Mouse (Mus musculus) liver, embryonic 16.5 days (tissue): ENCODE data around the gene Gm4737. TPM values are rescaled to one million over a fixed set of nuclear protein-coding genes. Genes with fewer than 3 reads are reported as not detected.

Experiments used
- ATAC-seq: fragments of 200-750 bp; cut with Nextera tagmentation; 2 replicates; pipeline ENCODE4 v1.8.0; 2017; ENCODE audit warnings: low read depth, mild to moderate bottlenecking, moderate number of reproducible peaks, moderate library complexity
- H3K27ac ChIP-seq: fragments of 300-500 bp; sonication (generic); 2 replicates; pipeline ENCODE4 v1.5.1; 2014; ENCODE audit warnings: mild to moderate bottlenecking, low read length
- H3K27me3 ChIP-seq: fragments of 300-500 bp; sonication (generic); 2 replicates; pipeline ENCODE4 v1.6.1; 2014; ENCODE audit warnings: low read depth, low read length, mixed read lengths; ENCODE audit not compliant: control insufficient read depth, insufficient read depth
- H3K36me3 ChIP-seq: fragments of 300-500 bp; sonication (generic); 2 replicates; pipeline ENCODE4 v1.6.1; 2014; ENCODE audit warnings: mild to moderate bottlenecking; ENCODE audit not compliant: control insufficient read depth, insufficient read depth
- H3K4me1 ChIP-seq: fragments of 300-500 bp; sonication (generic); 2 replicates; pipeline ENCODE4 v1.6.1; 2014; ENCODE audit warnings: low read depth, low read length, mixed read lengths; ENCODE audit not compliant: control insufficient read depth
- H3K4me2 ChIP-seq: fragments of 300-500 bp; sonication (generic); 2 replicates; pipeline ENCODE4 v1.6.1; 2014; ENCODE audit warnings: low read depth, low read length, mixed read lengths
- H3K4me3 ChIP-seq: fragments of 300-500 bp; sonication (generic); 2 replicates; pipeline ENCODE4 v1.5.1; 2014; ENCODE audit warnings: low read depth, mild to moderate bottlenecking, low read length
- H3K9ac ChIP-seq: fragments of 300-500 bp; sonication (generic); 2 replicates; pipeline ENCODE4 v1.6.1; 2014; ENCODE audit warnings: low read depth, low read length
- H3K9me3 ChIP-seq: fragments of 300-500 bp; sonication (generic); replicated peaks from 2 replicates; pipeline ENCODE4 v1.6.1; 2016; ENCODE audit warnings: low read length; ENCODE audit not compliant: control insufficient read depth
- WGBS: fragments of 180-500 bp; shearing (Covaris S2); extraction: QIAGEN DNeasy Blood & Tissue Kit; methylation state at CpG from one replicate; pipeline ENCODE4 v1.1.7; 2014; ENCODE audit not compliant: insufficient replicate concordance; 5-methylcytosine and 5-hydroxymethylcytosine counted together
- polyA plus RNA-seq: library from polyadenylated mRNA; unstranded; fragments of >200 nt; fragmentation: Nextera tagmentation; extraction: Ambion mirVana; gene quantifications from 2 replicates; pipeline ENCODE4 v1.2.1, GENCODE M21; 2015

Gene Gm4737
- polyA plus RNA-seq, 1 experiment from 2014 or later: 2.3 TPM

DNA sequence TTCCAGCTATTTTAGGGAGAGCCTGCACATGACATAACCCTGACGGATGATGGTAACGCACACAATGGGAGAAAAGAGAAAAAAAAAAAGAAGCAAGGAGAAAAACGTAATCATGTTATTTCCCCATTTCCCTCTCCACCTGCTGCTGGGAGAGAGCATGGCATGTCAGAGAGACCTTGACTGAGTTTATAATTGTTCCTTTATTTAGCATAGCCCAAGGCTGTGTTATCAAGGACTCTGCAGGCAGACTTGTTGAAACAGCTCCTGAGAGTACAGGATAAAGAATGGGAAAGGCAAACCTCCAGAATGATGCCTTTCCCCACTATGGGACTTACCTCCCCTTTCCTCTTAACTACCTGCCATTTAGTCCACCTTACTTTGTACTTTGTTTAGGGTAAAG, 7.9 kb downstream of the Gm4737 start:
- Histone ChIP-seq H3K9ac (no peak overlapping the region), H3K4me2 (no peak overlapping the region), H3K27me3 (no peaks in the 10 kb centered on the region), H3K27ac (no peak overlapping the region), H3K9me3 (no peaks in the 10 kb centered on the region), H3K4me3 (no peak overlapping the region), H3K36me3 (no peaks in the 10 kb centered on the region), H3K4me1 (no peaks in the 10 kb centered on the region)
- ATAC-seq: no peak
- 55% methylated on average over 3 of the region's 3 CpGs for WGBS

DNA sequence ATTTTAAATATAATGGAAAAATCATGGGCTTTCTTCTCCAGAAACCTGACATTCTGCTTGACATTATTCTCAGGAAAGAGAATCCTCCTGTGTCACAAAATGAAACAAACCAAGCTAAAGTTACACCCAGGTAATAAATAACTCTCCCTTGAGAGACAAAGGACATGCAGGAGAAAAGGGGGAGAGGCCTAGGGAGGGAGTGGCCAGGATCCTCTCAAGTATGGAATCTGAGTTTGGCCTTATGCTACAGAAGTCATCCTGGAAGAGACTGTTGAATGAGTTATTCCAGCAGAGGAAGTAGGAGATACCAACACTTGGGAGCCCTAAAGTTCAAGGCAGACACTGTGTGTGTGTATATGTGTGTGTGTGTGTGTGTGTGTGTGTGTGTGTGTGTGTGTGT, 32.6 kb downstream of the Gm4737 start:
- no peak for ATAC-seq
- Histone ChIP-seq H3K9me3 (no peaks in the 10 kb centered on the region), H3K27me3 (no peaks in the 10 kb centered on the region), H3K4me2 (no peak overlapping the region), H3K27ac (no peak overlapping the region), H3K4me1 (no peaks in the 10 kb centered on the region), H3K4me3 (no peak overlapping the region), H3K36me3 (no peaks in the 10 kb centered on the region), H3K9ac (no peak overlapping the region)

DNA sequence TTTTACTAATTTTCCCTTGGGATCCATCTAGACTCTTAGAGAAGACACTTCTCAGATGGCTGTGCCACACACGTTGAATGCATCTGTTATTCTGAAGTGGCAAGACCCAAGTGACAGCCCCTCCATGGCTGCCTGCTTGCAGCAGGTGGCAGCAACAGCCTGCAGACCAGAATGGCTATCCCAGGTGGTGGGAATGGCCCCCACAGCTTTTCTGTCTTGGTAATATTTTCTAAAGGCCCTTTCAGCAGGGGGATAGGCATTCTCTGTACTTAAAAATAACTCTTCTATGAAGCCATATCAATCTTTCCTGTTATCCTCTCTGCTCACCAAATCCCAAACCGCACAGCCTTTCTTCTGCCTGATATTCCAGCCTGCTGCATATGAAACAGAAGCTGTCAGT, 33.5 kb downstream of the Gm4737 start:
- Histone ChIP-seq H3K4me2 (no peak overlapping the region), H3K9me3 (no peaks in the 10 kb centered on the region), H3K36me3 (no peaks in the 10 kb centered on the region), H3K27ac (no peak overlapping the region), H3K27me3 (no peaks in the 10 kb centered on the region), H3K4me1 (no peaks in the 10 kb centered on the region), H3K9ac (no peak overlapping the region), H3K4me3 (no peak overlapping the region)
- ATAC-seq: no peak
- 45% methylated on average over 2 of the region's 2 CpGs for WGBS

DNA sequence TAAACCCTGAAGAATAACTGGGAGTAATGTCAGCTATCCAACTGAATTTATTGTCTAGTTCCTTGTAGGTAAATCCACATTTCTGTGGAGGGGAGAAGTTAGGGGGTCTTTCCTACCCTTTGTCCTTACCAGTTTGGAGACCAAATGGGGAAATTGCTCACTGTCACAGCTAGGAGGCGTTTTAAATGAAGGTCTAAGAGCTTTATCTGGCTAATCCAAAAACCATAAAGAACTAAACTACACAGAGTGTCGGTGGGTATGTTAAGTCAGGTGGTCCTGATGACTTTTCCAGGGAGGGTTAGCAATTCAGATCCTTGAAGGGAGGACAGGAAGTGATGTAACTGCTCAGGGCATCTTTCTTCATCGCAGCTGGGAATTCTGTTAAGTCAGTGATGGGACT, 34.3 kb downstream of the Gm4737 start:
- H3K4me2 ChIP-seq: no peak overlapping the region
- H3K27ac ChIP-seq: no peak overlapping the region
- H3K9me3 ChIP-seq: no peaks in the 10 kb centered on the region
- no peak for ATAC-seq
- H3K4me1 ChIP-seq: no peaks in the 10 kb centered on the region
- 34% methylated on average over 3 of the region's 3 CpGs for WGBS
- H3K4me3 ChIP-seq: no peak overlapping the region
- H3K27me3 ChIP-seq: no peaks in the 10 kb centered on the region
- no peaks in the 10 kb centered on the region for H3K36me3 ChIP-seq
- H3K9ac ChIP-seq: no peak overlapping the region

DNA sequence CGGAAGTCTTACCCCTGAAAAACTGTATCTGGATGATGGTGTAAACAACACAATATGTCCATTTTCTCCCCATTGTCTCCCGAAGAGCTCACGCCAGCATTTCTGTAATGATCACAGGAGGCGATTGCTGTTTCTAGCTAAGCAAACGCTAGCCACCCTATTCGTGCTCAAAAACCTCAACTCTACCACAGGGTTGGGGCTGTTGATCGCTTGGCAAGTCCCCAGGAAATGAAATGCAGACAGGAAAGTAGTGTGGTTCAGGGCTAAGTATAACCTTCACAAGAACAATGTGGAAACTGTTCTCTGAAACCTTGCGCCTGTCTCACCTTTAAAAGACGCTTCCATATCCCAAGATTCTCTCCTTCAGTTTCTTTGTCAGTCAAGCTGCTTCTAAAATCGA, 34.9 kb downstream of the Gm4737 start, which contains the start of gene Cd96:
Gene Cd96, minus strand, starts transcription at position 232 of the 400 bp plus-strand sequence.
- H3K9ac ChIP-seq: no peak within 1 kb of the TSS
- H3K36me3 ChIP-seq: no peaks in the 10 kb centered on the region
- H3K27me3 ChIP-seq: no peaks in the 10 kb centered on the region
- no peak within 1 kb of the TSS for H3K27ac ChIP-seq
- H3K4me3 ChIP-seq: no peak within 1 kb of the TSS
- no peaks in the 10 kb centered on the region for H3K9me3 ChIP-seq
- 29% methylated on average over 10 of the region's 10 CpGs for WGBS
- ATAC-seq: no peak
- H3K4me2 ChIP-seq: 0 out of 2 replicates have a peak within 1 kb of the TSS, but pooled peaks have one; percentile 9
- H3K4me1 ChIP-seq: no peaks in the 10 kb centered on the region

DNA sequence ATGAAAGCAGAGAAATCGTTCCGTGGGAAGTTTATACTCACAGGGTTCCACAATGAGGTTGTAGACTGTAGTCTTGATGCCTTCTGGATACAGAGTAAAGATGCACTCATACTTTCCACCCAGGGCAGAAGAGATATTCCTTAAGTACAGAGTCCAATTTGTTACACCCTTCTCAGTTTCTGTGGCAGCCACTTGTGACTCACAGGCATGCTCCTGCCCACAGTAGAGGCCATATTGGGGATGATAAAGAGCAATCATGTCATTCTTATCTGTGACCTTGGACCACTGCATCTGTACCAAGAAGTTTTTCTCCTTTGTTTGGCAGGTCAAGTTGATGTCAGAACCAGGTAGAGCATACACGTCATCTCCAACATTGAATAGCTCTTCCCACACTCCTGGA, 37.2 kb downstream of the Gm4737 start:
- Histone ChIP-seq H3K9me3 (no peaks in the 10 kb centered on the region), H3K4me3 (no peak overlapping the region), H3K36me3 (no peaks in the 10 kb centered on the region), H3K4me1 (no peaks in the 10 kb centered on the region), H3K9ac (no peak overlapping the region), H3K4me2 (no peak overlapping the region), H3K27ac (no peak overlapping the region), H3K27me3 (no peaks in the 10 kb centered on the region)
- ATAC-seq: no peak
- WGBS: 55% methylated on average over 3 of the region's 3 CpGs

DNA sequence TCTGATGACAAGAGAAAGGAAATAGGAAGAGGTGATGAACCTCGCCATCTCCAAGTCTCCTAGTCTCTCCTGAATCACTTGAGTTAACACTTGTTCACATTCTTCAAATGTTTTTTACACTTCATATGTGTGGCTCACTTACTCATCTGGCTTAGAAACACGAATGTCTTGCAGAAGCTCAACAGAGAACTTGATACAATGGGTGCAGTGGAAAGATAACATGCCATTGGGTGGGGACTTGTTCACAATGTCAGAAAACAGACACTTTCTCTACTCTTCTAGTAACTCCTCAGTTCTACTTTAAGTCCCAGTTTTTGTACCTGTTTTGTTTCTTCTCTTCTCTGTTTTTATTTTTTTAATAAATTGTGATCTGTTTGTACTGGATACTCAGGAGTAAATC, 40.1 kb downstream of the Gm4737 start:
- 39% methylated on average over 2 of the region's 2 CpGs for WGBS
- Histone ChIP-seq H3K4me1 (no peaks in the 10 kb centered on the region), H3K27me3 (no peaks in the 10 kb centered on the region), H3K9ac (no peak overlapping the region), H3K4me2 (no peak overlapping the region), H3K4me3 (no peak overlapping the region), H3K27ac (no peak overlapping the region), H3K9me3 (no peaks in the 10 kb centered on the region), H3K36me3 (no peaks in the 10 kb centered on the region)
- ATAC-seq: no peak

DNA sequence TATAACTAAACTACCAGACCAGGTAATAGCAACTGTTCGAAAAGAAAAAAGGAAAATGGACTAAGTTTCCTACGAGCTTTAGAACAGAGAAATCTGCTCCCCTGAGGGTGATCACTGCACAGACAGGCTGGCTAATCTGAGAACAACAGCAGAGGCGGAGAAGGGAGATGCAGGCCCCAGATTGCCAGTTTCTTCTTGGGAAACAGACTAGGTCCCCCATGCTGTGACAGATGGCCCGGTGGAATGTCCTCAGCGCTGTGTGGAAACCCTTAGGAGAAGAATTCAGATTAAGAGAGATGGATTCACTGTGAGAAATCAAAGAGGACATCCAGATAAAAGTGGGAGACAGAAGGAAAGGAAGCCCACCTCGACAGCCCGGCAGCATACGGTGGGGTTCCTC, 45.3 kb downstream of the Gm4737 start:
- no peaks in the 10 kb centered on the region for H3K4me1 ChIP-seq
- no peak overlapping the region for H3K27ac ChIP-seq
- H3K4me3 ChIP-seq: no peak overlapping the region
- 42% methylated on average over 8 of the region's 8 CpGs for WGBS
- H3K27me3 ChIP-seq: no peaks in the 10 kb centered on the region
- H3K36me3 ChIP-seq: no peaks in the 10 kb centered on the region
- H3K9ac ChIP-seq: no peak overlapping the region
- H3K4me2 ChIP-seq: no peak overlapping the region
- ATAC-seq: no peak
- H3K9me3 ChIP-seq: no peaks in the 10 kb centered on the region

DNA sequence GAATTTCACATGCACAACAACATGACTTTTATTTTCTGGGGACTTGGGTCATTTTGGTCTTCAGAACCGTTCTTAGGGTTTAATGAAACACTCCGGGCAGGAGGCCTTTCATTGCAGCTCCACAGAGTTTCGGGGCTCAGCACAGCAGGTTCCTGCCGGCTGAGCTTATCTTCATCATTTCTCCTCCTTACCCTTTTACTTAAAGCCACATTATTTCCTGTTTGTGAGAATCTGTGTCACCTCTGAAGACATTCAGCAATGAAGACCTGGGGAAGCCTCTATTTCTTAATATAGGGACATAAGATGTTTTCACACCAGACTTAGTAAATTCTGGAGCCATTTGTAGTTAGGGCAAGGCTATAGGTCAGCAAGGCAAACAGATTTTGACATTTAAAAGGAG, 47.4 kb downstream of the Gm4737 start:
- Histone ChIP-seq H3K4me2 (no peak overlapping the region), H3K9me3 (no peaks in the 10 kb centered on the region), H3K9ac (no peak overlapping the region), H3K36me3 (no peaks in the 10 kb centered on the region), H3K27ac (no peak overlapping the region), H3K4me1 (no peaks in the 10 kb centered on the region), H3K4me3 (no peak overlapping the region), H3K27me3 (no peaks in the 10 kb centered on the region)
- ATAC-seq: no peak
- WGBS: 25% methylated on average over 4 of the region's 4 CpGs

DNA sequence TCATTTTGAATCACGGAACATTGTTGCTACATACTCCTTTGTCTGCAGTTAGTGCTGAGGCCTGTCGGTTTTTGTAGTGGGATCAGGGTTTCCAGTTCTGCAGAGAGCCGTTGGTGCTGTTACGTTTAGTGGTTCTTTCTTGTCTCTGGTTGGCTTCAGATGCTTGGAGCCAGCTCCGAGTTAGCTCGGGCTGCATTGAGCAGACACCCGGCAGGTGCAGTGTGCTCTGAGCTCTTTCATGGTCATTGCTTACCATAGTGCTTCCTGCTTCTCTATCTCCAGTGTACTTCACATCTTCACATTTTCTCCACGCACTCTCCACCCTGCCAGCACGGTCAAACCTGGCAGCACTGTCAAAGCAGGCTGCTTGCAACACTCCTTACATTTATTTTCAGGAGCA, 50.4 kb downstream of the Gm4737 start:
- no peaks in the 10 kb centered on the region for H3K27me3 ChIP-seq
- no peaks in the 10 kb centered on the region for H3K9me3 ChIP-seq
- no peak overlapping the region for H3K4me3 ChIP-seq
- H3K4me2 ChIP-seq: no peak overlapping the region
- no peaks in the 10 kb centered on the region for H3K4me1 ChIP-seq
- no peak for ATAC-seq
- 50% methylated on average over 9 of the region's 9 CpGs for WGBS
- H3K27ac ChIP-seq: no peak overlapping the region
- no peak overlapping the region for H3K9ac ChIP-seq
- H3K36me3 ChIP-seq: no peaks in the 10 kb centered on the region
